Mouse (Mus musculus) lung, embryonic 16.5 days (tissue): Measurements from ENCODE around the gene Pip4k2b. TPM values are rescaled to one million over a fixed set of nuclear protein-coding genes. Genes with fewer than 3 reads are reported as not detected.

ENCODE experiments used
- ATAC-seq: fragments of 200-750 bp; cut with Nextera tagmentation; 2 replicates; pipeline ENCODE4 v1.8.0; 2017; ENCODE audit warnings: low read depth, mild to moderate bottlenecking, moderate library complexity
- H3K27ac ChIP-seq: fragments of 300-500 bp; sonication (generic); 2 replicates; pipeline ENCODE4 v1.5.1; 2014; ENCODE audit warnings: mild to moderate bottlenecking, control low read depth, low read length
- H3K27me3 ChIP-seq: fragments of 300-500 bp; sonication (generic); 2 replicates; pipeline ENCODE4 v1.6.1; 2014; ENCODE audit warnings: low read depth, low read length, mixed read lengths; ENCODE audit not compliant: control insufficient read depth, insufficient read depth
- H3K36me3 ChIP-seq: fragments of 300-500 bp; sonication (generic); 2 replicates; pipeline ENCODE4 v1.6.1; 2014; ENCODE audit warnings: low read length; ENCODE audit not compliant: control insufficient read depth, insufficient read depth
- H3K4me1 ChIP-seq: fragments of 300-500 bp; sonication (generic); replicated peaks from 2 replicates; pipeline ENCODE4 v1.6.1; 2014; ENCODE audit warnings: low read length, mixed read lengths; ENCODE audit not compliant: control insufficient read depth, insufficient read depth
- H3K4me2 ChIP-seq: fragments of 300-500 bp; sonication (generic); 2 replicates; pipeline ENCODE4 v1.6.1; 2014; ENCODE audit warnings: low read depth, low read length, control low read depth
- H3K4me3 ChIP-seq: fragments of 300-500 bp; sonication (generic); 2 replicates; pipeline ENCODE4 v1.5.1; 2014; ENCODE audit warnings: mild to moderate bottlenecking, low read length, control low read depth
- H3K9ac ChIP-seq: fragments of 300-500 bp; sonication (generic); 2 replicates; pipeline ENCODE4 v1.6.1; 2014; ENCODE audit warnings: low read length, control low read depth
- H3K9me3 ChIP-seq: fragments of 300-500 bp; sonication (generic); 2 replicates; pipeline ENCODE4 v1.6.1; 2016; ENCODE audit warnings: low read length; ENCODE audit not compliant: control insufficient read depth
- WGBS: fragments of 180-500 bp; shearing (Covaris S2); extraction: QIAGEN DNeasy Blood & Tissue Kit; methylation state at CpG from one replicate; pipeline ENCODE4 v1.1.7; 2014; 5-methylcytosine and 5-hydroxymethylcytosine counted together
- polyA plus RNA-seq: library from polyadenylated mRNA; unstranded; fragments of >200 nt; fragmentation: Nextera tagmentation; extraction: Ambion mirVana; gene quantifications from 2 replicates; pipeline ENCODE4 v1.2.1, GENCODE M21; 2015

The Pip4k2b gene
- polyA plus RNA-seq, 1 experiment from 2014 or later = 1.3 TPM

DNA sequence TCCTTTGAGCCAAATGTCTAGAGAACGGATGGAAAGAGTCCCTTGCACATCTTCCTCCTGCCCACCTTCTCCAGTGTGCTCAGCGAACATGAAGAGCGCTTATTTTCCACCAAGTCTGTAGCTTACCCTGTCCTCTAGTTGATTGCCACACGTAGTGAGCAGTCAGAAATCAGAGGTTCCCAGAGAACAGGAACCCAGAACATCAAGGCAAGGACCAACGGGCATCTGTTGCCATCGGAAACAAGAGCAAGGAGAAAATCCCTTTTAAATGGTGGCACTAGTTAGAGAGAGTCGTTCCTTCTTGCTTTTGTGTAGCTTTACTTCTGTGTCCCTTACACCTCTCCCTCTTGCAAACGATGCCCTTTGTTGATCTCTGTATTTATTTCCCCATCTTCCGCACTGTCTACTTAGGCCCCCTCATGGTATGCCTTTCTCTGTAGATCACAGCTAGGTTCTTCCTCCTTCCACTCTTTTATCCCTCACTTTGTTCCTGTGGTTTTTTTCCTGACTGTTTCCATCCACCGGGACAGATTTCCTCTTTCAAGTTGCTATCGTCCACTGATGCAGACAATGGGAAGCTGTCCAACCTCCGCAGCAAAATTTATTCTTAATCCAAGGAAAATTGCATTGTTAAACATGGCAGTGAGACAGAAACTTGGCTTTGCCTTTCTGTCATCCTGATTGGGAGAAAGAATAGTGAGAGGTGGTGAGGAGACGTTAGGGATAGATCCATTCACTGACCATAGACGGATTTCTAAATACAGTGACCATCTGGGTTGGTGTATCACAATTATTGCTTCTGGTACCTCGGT is 42.7 kb downstream of the Pip4k2b start:
- 43% methylated on average over 15 of the region's 15 CpGs for WGBS
- no peaks in the 10 kb centered on the region for H3K27me3 ChIP-seq
- peaks cover 5% of the 10 kb centered on the region; the same call in 1 of the 2 replicates for H3K36me3 ChIP-seq
- peak overlapping the region; percentile 95 for H3K4me3 ChIP-seq
- H3K9me3 ChIP-seq = no peaks in the 10 kb centered on the region
- H3K27ac ChIP-seq = peak overlapping the region; percentile 43
- H3K4me1 ChIP-seq = peaks cover 37% of the 10 kb centered on the region
- ATAC-seq = no peak
- no peak overlapping the region; the same call in 1 of the 2 replicates for H3K9ac ChIP-seq
- H3K4me2 ChIP-seq = peak overlapping the region; percentile 90

DNA sequence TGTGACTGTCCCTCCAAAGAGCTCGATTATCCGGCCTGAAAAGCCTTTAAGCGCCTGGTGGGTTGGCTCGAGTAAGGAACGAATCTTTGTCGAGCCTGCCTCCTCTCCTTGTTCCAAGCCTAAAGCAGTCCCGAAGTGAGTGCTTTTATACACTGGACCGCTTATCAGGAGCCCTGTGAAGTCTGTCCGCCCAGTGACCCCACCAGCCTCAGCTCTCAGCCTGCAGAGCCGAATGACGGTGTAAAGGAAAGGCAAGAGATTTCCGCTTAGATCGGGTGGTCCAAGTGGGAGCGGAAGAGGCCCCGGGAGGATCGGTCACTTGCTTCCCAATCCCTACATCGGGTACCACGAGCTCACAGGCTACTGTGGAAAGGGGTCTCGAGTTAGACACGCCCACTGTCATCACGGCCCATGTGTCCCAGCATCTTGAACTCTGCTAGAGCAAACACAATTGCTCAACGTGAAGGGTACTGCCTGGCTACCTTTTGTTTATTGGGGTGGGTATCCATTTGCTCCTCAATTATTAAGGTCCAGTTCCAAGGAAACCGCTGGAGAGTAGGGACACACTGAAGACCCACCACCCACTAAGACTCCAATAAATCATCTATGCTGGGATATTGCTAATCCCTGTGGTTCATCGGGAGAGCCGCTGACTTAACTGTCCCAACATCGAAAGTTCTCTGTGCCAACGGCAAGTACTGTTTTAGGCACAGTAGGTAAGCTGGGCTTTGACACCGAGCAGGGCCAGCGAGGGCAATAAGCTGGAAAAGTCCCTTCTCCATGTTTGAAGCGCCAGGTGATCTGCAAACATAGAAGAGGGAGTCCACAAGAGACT is 43.5 kb downstream of the Pip4k2b start:
- peaks cover 45% of the 10 kb centered on the region for H3K4me1 ChIP-seq
- peak overlapping the region; percentile 66 for H3K4me3 ChIP-seq
- H3K4me2 ChIP-seq = peak overlapping the region; percentile 90
- H3K27ac ChIP-seq = peak overlapping the region; percentile 100
- H3K9me3 ChIP-seq = no peaks in the 10 kb centered on the region
- H3K27me3 ChIP-seq = no peaks in the 10 kb centered on the region
- H3K9ac ChIP-seq = peak overlapping the region; percentile 88
- no peaks in the 10 kb centered on the region; the same call in 1 of the 2 replicates for H3K36me3 ChIP-seq
- 15% methylated on average over 30 of the region's 30 CpGs for whole genome bisulfite sequencing
- ATAC-seq = no peak; the same call in 1 of the 2 replicates

DNA sequence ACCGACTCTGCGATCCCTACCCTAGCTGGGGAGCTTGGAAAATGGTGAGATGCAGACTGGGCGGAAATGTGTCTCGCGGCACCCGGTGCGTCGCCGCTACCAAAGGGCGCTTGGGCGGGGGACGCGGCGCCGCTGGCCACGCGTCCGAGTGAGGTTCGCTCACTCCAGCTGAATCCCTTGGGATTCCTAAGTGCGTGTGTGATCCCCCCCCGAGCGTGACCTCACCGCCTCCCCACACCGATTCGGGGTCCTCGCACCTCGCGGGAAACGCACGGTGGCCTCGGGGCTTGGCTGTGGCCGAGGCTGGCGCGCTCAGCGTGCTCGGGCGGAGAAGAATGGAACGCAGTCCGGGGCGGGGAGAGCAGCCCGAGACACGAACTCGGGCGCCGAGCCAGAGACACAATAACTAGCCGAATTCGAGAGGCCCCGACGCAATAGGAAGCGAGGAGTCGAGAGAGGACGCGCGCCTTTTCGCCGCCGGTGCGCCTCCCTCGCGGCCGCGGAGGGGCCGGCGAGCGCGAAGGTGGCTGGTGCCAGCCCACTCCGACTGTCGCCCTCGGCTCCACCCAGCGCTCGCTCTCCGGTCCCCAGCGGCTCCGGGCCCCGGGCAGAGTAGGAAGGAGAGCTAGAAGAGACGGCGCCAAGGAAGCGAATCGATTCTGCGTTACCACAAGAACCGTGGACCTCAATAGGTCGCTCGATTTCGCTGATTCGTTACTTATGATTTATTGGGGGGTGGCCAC is 44.3 kb downstream of the Pip4k2b start, which contains the start of gene Pcgf2:
Pcgf2 (minus strand) TSS at position 495 of the 743 bp plus-strand sequence.
- no peaks in the 10 kb centered on the region for H3K27me3 ChIP-seq
- peak within 1 kb of the TSS; percentile 88 for H3K9ac ChIP-seq
- ATAC-seq = peak; percentile 32
- under 1% methylated on average over 85 of the region's 85 CpGs for WGBS
- H3K36me3 ChIP-seq = no peaks in the 10 kb centered on the region
- H3K27ac ChIP-seq = peak within 1 kb of the TSS; percentile 100
- no peaks in the 10 kb centered on the region for H3K9me3 ChIP-seq
- peak within 1 kb of the TSS; percentile 90 for H3K4me2 ChIP-seq
- H3K4me3 ChIP-seq = peak within 1 kb of the TSS; percentile 66
- peaks cover 53% of the 10 kb centered on the region for H3K4me1 ChIP-seq

DNA sequence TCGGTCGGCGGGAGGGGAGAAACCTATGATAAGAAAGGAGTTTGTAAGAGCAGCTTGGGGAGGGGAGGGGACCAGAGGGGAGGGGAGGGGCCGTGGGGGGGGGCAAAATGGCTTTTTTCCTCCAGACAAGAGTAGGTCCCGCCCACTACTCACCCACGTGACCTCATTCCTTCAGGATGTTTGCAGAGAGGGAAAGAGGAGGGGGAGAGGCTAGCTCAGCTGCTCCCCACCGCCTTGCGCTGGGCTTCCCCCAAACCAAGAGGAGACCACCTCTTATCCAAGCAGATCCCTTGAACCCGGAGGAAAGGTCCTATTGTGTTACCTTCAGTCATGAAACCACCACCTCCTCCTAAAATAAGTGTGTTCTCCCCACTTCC is 44.9 kb downstream of the Pip4k2b start:
- Histone ChIP-seq H3K9ac (peak overlapping the region; percentile 88), H3K27ac (peak overlapping the region; percentile 100), H3K27me3 (no peaks in the 10 kb centered on the region), H3K4me2 (peak overlapping the region; percentile 90), H3K36me3 (no peaks in the 10 kb centered on the region), H3K9me3 (no peaks in the 10 kb centered on the region), H3K4me1 (peaks cover 57% of the 10 kb centered on the region), H3K4me3 (peak overlapping the region; percentile 66)
- peak; percentile 64 for ATAC-seq
- 0% methylated on average over 6 of the region's 9 CpGs for WGBS

DNA sequence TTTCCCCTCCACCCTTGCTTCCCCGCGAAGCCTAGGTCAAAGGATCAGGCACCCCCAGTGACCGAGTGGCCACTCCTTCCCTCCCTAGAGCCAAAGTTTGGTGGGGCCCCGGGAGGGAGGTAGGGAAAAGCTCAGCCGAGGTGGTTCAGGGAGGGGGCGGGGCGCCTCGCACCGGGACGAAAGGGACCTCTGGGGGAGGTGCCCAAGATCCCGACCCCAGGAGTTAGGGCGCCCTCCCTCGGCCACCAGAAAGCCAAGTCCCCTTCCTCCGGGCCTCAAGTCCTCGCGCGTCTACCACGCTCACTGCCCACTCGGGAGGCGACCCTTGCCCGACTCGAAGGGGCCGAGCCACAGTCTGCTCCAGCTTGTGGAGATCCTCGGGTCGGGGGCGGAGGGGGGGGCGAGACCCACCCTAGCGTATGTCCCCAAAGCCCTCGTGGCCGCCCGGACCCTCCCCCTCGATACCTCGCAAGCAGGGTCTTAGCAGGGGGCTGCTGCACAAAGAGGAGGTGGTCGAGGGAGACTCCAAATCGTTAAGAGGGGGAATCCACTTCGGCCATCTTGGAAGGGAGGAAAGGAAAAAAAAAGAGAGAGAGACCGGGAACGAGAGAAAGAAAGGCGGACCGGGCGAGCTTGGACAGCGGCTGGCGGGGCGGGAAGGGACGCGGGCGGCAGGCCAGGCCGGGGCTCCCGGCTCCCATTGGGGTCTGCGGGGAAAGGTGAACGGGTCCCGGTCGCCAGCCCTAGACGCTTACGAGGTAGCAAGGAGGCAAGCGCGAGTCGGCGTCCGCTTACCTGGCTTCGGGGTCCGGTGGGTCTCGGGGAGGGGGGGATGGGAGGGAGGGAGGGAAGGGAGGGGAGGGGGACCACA is 45.5 kb downstream of the Pip4k2b start:
- under 1% methylated on average over 62 of the region's 63 CpGs for WGBS
- peaks cover 56% of the 10 kb centered on the region for H3K4me1 ChIP-seq
- peak; percentile 2 for ATAC-seq

DNA sequence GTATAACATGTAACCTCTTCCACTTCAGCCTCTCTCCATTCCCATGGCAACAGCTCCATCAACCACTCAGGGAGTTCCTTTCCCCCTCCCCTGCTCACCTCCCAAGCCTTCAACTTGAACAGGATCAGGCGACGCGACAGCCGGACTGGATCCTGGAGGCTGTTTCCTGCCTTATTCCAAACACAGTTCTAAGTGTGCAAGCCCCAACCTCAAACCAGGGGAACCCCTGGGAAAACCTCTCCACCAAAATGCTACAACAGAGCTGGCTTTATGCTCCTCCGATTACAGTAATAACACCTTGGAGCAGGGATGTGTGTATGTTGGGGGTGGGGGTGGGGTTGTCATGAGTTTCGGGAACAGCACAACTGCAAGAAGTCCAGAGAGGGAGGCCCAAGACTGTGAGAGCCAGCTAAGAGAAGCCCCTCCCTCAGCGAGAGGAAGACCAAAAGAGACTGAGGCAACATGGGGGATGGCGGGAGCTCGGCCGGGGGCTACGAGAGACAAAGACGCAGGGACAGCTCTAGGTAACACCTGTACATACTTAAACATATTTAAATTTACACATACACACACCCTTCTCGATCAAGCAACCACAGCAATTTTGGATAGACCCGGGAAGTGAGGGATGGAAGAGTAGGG is 46.5 kb downstream of the Pip4k2b start:
- Histone ChIP-seq H3K36me3 (peaks cover 2% of the 10 kb centered on the region; the same call in 1 of the 2 replicates), H3K27ac (peak overlapping the region; percentile 100), H3K4me2 (peak overlapping the region; percentile 90), H3K27me3 (no peaks in the 10 kb centered on the region), H3K4me1 (peaks cover 62% of the 10 kb centered on the region), H3K9ac (peak overlapping the region; percentile 86), H3K4me3 (peak overlapping the region; percentile 66), H3K9me3 (no peaks in the 10 kb centered on the region)
- no peak for ATAC-seq
- WGBS = 3% methylated on average over 14 of the region's 14 CpGs

More for the DNA sequence above, 45.5 kb downstream of the Pip4k2b start:
- Histone ChIP-seq H3K9ac (peak overlapping the region; percentile 86), H3K27ac (peak overlapping the region; percentile 100), H3K36me3 (no peaks in the 10 kb centered on the region), H3K27me3 (no peaks in the 10 kb centered on the region), H3K9me3 (no peaks in the 10 kb centered on the region), H3K4me2 (peak overlapping the region; percentile 90), H3K4me3 (peak overlapping the region; percentile 66)

DNA sequence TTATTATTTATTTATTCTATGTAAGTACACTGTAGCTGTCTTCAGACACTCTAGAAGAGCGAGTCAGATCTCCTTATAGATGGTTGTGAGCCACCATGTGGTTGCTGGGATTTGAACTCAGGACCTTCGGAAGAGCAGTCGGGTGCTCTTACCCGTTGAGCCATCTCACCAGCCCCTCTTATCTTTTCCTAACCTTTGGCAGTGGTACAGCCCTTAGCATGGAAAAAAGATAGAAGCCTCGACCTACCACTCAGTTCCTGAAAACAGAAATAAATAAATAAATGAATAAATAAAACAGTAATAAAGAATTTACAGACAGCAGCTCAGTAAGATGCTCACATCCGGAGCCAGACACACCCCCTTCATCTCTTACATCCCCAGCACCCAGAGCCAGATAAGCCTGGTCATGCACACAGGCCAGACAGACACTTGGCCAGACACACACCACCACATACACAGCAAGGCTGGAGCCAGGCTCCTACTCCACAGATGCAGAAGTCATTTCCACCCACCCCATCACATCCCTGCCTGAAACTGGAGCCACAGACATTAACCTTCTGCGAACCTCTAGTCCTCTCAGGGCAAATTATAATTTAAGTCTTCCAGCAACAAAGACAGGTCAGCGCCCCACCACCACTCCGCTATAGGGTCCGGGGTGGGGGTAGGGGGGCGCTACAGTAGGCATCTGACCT is 47.2 kb downstream of the Pip4k2b start:
- WGBS = 33% methylated on average over 11 of the region's 11 CpGs
- Histone ChIP-seq H3K27ac (peak overlapping the region; percentile 100), H3K9me3 (no peaks in the 10 kb centered on the region), H3K27me3 (no peaks in the 10 kb centered on the region), H3K4me1 (peaks cover 62% of the 10 kb centered on the region), H3K4me3 (peak overlapping the region; percentile 66), H3K9ac (peak overlapping the region; percentile 86), H3K36me3 (peaks cover 7% of the 10 kb centered on the region), H3K4me2 (peak overlapping the region; percentile 90)
- ATAC-seq = no peak
